Mouse (Mus musculus): Measurements from ENCODE around the gene Nfic.

Nfic gene

DNA sequence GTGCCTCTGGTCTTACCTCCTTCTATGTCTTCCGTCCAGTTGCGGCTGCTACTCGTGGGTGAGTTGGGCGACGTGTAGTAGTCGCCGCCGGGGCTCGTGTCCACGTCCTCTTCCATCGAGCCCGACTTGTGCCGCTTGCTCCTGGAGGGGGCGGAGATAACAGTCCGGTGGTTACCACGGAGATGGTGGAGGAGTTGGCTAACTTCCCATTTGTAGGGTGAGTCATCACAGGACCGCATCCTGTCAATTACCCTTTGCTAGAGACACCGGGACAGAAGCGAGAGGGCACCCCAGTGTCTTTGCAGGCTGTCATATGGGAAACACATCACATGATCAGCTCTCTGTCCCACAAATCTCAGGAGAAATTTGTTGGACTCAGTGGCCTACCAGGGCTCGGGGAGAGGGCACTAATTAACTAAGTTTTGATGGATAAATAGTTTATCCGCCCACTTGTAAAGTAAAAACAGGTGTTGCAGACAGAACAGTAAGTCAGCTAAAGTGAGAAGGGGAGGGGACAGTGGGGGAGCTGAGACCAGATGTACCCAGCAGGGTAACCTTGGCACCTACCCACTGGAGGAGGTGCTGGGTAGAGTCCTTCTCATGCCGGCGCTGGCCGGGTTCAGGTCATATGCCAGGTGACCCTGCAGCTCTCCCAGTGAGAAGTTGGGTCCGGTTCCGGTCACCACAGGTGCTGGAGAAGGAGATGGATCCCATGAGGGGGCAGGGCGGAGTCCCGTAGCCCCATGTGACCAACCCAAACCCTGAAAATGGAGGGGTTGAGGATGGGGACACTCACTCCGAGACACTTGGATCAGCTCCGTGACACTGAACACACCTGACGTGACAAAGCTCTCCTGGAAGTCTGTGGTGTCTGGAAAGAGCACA lies 47.7 kb downstream of the Nfic start:
- DNase-seq (ENCODE audit: inconsistent age in 2 of 2, low spot score in 1 of 2), result peak; percentile 94 to 98

DNA sequence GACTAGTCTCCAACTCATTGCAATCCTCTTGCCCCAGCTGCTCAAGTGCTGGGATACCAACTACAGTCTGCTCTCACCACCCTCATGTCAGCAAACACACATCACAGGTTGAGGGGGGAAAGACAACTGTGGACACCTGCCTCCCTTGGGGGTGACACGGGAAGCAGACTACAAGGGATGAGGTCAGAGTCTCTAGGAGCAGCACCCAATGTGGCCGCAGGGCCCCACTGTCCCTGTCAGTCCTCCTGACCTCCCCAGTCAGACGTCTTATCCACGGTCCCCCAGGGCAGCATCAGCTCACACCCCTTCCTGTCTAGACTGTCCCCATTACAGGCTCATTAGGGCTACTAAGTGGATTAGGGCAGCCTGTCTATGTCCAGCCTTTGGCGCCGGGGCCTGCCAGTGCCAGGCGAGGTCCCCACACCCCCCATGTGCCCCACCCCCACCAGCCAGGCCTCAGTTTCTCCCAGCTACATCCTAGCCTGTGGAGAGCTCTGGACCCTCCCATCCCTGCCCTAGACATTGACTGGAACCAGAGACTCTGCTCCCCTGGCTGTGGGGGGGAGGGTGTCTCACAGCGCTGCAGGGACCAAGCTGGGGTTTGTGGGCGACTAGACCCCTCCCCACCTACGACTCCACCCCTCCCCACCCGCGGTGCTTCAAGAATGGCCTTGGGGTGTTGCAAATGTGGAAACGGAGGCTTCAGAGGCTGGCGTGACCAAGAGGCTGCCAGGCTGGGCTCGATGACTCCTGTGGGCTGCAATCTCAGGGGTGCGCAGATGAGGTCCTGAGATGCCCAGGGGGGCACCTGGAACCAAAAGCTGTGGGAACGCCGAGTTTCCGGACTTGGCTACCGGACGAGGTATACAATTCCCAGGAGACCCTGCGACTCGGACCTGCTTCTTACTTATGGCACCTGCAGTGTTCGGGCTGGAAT lies 48.7 kb downstream of the Nfic start:
- peak; percentile 52 to 65 for DNase-seq (ENCODE audit: inconsistent age in 2 of 2, low spot score in 1 of 2)

DNA sequence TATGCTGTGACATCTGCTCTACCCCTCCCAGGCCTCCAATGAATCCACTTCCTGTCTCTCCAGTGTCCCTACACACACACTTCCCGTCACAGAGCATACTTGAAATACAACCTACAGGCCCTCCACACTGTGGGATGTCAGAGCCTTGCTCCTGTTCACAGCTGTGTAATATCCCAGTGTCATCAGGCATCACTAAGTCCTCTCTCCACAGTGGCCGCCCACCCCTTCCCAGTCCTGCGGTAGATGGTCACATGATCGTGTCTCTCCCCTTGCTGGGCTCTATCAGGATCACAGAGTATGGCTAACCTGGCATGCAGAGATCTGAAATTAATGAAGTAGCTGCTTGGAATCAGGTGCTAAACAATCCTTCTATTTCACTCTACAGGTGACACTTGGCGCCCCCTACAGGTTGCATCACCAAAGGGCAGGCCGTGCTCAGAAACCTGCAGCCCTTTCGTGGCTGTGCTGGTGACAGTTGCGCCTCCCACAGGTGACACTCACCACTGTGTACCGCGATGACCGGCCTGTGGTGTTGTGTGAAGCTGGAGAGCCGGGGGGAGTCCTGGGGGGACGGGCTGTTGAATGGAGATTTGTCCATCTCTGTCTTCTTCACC lies 49.7 kb downstream of the Nfic start:
- DNase-seq (ENCODE audit: inconsistent age in 2 of 2, low spot score in 1 of 2), result peak; percentile 63 to 85

DNA sequence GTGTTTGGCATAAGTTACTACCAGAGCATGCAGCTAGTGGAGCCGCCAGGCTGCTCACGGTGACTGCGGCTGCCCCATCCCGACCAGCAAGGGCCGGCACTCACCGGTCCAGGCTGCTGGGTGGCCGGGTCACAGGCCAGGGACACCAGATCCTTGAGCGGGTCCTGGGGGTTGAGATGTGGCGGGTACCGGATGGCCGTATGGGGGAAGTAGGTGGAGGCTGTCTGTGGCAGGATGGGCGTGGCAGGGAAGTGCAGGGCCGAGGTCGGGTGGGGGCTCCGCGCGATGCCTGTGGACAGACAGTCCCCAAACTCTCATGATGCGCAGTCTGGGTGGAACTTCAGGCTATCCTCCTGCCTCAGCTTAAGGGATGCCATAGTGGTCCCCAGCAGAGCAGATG lies 50.7 kb downstream of the Nfic start:
- DNase-seq (ENCODE audit: inconsistent age in 2 of 2, low spot score in 1 of 2), result peak; percentile 44 to 60

DNA sequence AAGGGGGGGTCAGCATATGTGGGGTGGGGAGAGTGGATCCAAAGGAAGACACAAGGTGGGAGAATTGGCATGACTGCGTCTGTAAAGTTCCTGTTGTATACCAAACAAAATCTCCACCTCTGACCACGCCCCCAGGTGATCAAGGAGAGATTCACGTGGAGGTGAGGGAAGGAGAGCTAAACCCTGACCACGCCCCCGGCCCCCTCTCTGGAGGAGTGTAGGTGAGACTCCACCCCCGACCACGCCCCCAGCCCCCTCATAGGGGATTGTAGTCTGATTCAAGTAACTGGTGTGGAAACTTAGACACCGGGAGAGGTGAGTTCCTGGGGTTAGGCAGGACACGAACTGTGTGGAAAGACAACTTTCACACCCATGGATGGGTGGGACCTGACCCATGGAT lies 51.4 kb downstream of the Nfic start:
- no peak for DNase-seq (ENCODE audit: inconsistent age in 2 of 2, low spot score in 1 of 2)

DNA sequence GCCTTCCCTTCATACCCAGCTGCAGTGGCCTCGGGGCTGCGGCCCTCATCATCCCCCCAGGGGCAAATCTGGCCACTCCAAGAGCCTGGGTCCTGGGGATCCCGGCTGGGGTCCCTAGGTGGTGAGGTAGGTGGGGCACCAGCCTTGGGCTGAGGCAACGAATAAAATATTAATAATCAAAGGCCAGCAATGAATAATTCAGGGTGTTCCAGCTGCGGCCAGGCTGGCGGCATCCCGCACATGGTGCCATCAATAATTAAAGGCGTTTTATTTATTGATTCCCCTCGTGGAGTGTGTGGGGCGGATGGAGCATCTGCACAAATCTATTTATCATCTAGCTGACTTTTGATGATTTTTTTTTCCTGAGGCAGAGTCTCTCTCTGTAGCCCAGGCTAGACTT lies 51.9 kb downstream of the Nfic start:
- no peak for DNase-seq (ENCODE audit: inconsistent age in 2 of 2, low spot score in 1 of 2)

DNA sequence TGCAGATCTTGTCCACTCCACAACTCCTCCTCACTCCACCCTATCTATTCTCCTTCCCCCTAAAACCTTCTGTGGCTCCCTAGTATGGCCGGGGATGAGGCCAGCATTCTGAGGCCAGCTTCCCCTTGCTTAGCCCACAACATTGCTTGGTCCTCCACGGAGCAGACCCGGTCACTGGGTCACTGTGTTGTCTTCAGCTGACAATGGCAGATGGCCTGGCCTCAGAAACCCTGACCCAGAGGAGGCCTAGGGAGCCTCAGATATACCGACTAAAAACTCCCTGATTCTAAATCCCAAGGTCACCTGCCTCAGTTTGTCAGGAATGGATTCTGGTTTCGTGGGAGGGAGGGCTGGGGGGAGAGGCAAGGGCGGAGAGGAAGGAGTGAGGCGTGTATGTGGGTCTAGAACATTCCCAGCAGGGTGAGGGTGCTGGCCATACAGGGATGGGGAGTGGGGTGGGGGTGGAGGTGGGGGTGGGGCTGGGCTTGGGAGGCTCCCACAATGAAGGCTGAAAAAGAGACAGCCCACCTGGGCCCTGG lies 53.1 kb downstream of the Nfic start:
- no peak for DNase-seq (ENCODE audit: inconsistent age in 2 of 2, low spot score in 1 of 2)

DNA sequence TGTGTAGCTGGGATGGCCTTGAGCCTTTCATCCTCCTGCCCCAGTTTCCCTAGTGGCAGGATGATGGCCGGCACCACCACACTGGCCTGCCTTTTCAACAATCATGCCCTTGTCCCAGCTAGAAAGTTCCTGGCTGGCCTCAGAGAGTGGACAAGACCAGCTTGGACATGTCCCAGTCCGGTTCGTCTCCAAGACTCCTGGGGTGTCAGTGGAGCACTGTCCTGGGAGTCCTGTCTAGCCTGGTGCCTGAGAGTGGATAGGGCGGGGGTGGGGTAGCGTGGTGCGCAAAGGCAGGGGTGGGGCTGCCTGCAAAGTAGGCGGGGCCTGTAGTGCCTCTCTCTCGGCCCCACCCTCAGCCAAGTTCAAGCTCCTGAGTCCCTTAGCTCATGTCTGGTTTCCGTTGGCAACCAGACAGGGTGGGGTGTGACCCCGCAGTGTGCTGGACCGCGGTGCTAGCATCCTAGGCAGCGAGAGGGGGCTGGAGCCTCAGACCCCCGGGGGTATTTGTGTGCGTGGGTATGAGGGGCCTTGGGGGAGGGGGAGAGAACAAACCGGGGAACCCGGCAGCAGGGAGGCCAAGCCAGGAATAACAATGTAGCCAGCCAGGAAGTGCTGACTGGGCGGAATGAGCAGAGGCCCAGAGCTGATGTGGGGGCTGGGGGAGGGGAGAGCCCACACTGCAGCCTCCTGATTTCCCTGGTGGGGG lies 53.8 kb downstream of the Nfic start:
- DNase-seq (ENCODE audit: inconsistent age in 2 of 2, low spot score in 1 of 2), result peak; percentile 62 to 78

DNA sequence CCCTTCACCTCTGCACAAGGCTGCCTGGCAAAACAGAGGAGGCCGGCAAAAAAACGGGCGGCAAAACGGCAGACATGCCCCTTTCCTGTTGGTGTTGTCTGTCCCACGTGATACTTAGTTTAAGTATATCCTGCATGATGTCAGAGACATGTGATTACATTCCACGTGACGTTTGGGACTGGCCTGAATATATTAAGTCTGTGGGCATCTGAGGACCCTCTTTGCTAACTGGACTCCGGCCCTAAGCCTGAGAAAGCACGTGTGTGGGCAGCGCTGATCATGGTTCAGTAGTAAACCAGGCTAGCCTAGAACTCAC lies 54.3 kb downstream of the Nfic start:
- no peak for DNase-seq (ENCODE audit: inconsistent age in 2 of 2, low spot score in 1 of 2)

DNA sequence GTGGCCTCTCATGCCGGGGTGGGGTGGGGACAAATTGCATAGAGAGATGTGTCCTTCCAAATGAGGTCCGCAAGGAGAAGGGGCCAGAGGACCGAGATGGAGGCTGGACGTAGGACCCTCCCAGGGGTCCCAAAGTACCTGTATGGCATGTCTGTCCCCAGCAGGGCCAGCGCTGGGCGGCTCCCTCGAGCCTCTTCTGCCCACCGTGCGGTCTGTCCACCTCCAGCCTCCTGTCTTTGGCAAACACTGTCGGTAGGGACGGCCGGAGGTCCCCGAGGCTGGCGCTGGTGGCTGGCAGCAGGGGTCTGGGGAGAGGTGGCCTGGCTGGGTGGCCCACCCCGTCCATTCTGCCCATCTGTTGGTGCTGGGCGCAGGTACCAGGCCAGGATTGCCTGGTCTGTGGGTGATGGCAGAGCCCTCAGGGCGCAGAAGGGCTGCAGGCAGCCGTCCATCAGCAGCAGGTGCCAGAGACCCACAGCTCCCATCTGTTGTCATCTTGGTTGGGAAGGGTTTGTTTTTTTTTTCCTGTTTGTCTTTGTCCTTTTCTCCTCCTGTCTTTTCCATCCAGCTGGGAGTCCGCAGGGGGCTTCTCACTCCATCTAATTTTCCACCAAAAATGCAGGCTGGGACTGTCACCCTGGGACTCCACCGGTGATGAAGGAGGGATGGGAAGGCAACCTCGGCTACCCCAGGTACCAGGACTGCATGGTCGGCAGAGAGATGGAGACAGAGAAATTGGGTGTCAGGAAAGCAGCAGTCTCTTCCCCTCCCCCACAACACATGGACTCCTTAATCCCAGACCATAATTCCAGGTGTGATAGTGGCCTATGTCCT lies 54.8 kb downstream of the Nfic start:
- no peak for DNase-seq (ENCODE audit: inconsistent age in 2 of 2, low spot score in 1 of 2)

DNA sequence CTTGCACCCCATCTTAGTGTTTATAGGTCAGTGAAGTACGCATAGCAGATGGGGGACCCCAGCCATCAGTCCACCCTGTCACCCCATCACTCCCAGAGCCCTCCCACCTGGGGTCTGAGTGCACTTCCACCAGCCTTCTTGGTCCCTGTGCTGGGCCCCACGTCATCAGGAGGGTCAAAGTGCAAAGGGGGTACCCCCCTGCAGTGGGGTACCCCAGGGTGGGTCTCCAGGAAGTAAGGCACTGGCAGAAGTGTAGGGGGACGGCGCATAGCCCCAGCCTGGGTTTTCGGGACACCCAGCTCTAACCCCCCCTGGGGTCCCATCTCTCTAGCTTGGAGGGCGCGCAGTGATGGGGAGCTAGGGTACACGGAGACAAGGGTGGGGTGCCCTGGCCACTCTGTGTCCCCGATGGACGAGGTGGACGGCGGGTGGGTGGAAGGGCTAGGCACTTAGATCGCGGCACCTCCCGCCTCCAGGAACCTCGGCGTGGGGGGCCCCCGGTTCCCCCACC lies 55.6 kb downstream of the Nfic start:
- DNase-seq (ENCODE audit: inconsistent age in 2 of 2, low spot score in 1 of 2), result no peak

DNA sequence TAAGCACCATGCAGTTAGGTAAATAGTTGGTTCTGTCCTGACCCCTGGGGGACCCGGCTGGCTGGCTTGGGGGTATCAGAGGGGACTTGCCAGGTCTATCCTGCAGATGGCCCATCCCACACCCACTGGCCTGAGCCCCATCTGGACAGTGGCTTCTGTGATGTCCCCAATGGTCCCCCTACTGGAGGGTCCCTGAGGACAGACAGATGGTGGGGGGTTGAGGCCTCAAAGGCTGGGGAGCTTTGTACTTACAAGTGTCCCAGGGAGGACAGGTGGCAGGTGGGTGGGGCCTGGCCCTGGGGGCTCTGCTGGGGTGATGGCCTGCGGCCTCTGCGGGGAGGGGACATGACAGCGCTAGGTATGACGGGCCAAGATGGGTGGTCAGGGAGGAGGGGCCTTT lies 56.1 kb downstream of the Nfic start:
- no peak for DNase-seq (ENCODE audit: inconsistent age in 2 of 2, low spot score in 1 of 2)

DNA sequence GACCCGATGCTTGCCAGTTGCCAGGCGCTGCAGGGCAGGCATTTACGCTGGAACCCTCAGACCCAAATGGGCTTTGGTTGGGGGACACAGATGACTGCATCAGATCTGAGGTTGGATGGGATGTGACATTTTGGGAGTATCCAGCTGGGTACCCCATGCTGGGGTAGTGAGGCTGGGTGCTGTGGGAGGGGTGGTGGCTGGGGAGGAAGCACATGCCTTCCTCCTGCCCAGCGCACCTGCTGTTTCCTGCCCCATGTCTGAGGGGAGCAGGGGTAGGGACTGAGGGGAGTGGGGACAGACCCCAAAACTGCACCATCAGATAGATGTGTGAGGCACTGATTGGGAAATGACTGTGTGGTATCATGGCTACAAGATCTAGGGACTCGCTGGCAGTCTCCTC lies 58.7 kb downstream of the Nfic start:
- no peak for DNase-seq (ENCODE audit: inconsistent age in 2 of 2, low spot score in 1 of 2)

DNA sequence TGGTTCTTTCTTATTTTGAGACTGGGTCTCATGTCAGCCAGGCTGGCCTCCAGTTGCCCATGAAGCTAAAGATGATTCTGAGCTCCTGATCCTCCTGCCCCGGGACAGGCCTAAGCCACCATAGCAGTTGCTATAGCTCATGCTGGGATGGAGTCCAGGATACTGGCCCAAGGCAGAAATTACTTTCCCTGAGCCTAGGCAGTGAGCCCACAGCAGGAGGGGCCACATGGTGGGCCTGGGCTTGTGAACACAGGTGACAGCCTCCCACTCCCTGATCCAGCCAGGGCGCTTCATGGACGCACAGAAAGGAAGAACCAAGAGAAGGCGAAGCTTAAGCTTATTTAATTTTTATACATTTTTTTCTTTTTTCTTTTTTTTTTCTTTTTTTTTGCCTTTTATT lies 59.6 kb downstream of the Nfic start:
- no peak for DNase-seq (ENCODE audit: inconsistent age in 2 of 2, low spot score in 1 of 2)

DNA sequence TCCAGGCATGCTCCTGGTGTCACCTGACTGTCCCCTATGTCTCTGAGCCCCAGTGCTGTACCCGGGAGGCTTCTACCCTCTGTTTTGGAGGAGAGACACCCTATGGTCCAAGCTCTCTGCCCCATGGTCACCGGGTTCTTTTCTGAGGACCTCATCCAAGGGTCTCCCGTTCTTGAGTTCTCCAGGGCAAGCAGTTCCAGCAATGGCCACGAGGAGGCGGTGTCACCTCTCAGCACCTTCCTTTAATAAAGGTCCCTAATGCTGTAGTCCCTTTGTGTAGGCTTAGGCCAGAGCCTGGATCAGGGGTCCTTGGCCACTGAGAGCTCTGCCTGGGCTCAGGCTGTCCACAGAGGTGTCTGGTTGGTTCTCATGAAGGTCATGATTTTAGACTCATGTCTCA lies 60.3 kb downstream of the Nfic start:
- peak; percentile 51 to 86 for DNase-seq (ENCODE audit: inconsistent age in 2 of 2, low spot score in 1 of 2)

DNA sequence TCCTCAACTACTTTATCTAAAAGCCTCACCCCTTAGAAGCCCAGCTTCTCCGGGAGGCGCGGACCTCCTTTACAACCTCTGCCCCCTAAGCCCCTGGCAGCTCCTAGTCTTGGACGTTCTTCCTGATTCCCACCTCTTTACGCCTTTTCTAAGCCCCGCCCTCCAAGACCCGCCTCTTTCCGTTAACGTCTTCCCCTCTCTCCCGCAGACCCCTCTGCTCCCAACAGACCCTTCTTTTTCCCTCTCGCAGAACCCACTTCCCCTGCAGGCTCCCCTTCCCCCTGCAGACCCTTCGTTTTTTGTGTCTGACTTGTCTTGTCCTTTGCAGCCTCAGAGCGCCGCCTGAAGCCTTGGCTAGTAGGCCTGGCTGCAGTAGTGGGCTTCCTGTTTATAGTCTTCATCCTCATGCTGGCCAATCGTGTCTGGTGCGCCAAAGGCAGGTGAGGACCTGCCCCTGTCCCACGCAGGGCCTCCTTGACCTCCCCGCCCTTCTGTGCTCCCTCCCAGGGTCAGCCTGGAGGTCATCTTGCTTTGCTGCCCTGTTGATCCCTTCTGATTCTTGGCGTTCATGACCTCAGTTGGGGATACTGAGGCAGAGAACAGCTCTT lies 61.9 kb downstream of the Nfic start:
- peak in 1 of 2 experiments; percentile 61 for DNase-seq (ENCODE audit: inconsistent age in 2 of 2, low spot score in 1 of 2)

DNA sequence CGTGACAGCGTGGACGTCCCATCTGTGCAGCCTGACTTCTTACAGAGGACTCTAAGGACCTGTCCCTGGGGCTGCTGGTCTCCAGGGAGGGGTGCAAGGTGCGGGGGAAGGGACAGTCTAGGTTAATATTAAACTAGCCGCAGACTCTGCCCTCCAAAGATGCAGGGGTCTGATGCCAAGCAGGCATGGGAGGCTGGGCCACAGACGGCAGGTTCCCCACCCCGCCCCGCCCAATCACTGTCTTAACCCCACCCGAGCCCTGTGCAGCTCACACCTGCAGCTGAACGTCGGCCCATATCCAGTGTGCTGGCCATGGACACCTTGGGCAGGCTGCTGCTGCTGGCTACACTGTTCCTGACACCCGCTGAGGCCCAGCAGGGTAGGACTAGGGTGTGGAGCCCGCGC lies 62.7 kb downstream of the Nfic start, which contains the start of gene Smim24:
Gene Smim24, plus strand, starts transcription at position 271 of the 405 bp plus-strand sequence.
- no peak for DNase-seq (ENCODE audit: inconsistent age in 2 of 2, low spot score in 1 of 2)

DNA sequence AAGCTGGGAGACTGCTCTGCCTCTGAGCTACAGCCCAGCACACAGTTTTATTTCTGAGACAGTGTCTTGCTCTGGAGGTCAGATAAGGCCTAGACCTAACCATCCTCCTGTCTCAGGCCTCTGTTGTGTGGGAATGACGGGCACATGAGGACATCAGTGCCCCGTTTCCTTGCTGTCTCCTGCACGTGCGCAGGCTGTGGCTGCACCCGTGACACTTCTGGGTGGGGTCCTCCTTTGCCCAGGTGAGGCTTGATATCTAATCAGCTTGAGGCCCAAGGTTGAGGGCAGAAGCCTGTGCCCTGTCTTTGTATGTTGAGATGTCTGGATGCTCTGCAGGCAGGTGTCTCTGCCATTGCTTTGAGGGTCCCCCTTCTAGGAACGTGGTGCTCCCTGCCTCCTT lies 63.2 kb downstream of the Nfic start:
- no peak for DNase-seq (ENCODE audit: inconsistent age in 2 of 2, low spot score in 1 of 2)

DNA sequence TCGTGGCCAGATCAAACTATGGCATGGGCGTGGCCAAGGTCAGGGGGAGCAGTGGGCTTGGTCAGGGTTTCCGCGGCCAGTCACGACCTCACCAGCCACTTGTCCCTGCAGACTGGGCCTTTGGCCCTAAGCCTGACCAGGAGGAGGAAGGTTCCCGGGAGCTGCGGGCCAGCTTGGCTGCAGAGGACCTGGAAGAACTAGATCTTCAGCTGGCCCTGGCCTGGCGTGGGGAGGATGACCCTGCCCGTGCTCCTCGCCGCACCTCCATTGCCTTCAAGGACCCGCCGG lies 64.8 kb downstream of the Nfic start:
- DNase-seq (ENCODE audit: inconsistent age in 2 of 2, low spot score in 1 of 2), result peak in 1 of 2 experiments; percentile 64

Data from adrenal gland, adult (tissue).